7 mouse cellular contexts compared by ENCODE assay signal in genomic region chr1:90743941-90744386, GRCm38 (mm10).
A peak's percentile ranks its signal among the peaks of the same experiment; 100 is the strongest.
DNase-seq lines count a peak whose midpoint lies in the region; ATAC-seq and TF ChIP-seq lines count a peak whose summit lies in the region.

No protein-coding gene starts in this region.

- peak; percentile 60 for DNase-seq in adrenal gland, postnatal 14 days
- no peak for DNase-seq in heart, embryonic 10.5 days (ENCODE audit: low spot score)
- peak; percentile 66 for DNase-seq in kidney, adult 2 months
- peak; percentile 35 for DNase-seq in urinary bladder, adult 2 months (ENCODE audit: low spot score)

- 10% methylated on average over 14 of the region's 14 CpGs for WGBS in embryonic facial prominence, embryonic 13.5 days
- WGBS in heart, embryonic 10.5 days = 23% methylated on average over 14 of the region's 14 CpGs
- WGBS in kidney, adult 2 months = 4% methylated on average over 14 of the region's 14 CpGs
- 2% methylated on average over 14 of the region's 14 CpGs for WGBS in limb, embryonic 12.5 days
- 2% methylated on average over 14 of the region's 14 CpGs for WGBS in neural tube, embryonic 14.5 days

- peak overlapping the region; percentile 56 for H3K4me2 ChIP-seq in embryonic facial prominence, embryonic 13.5 days
- peak overlapping the region; percentile 57 for H3K4me2 ChIP-seq in limb, embryonic 12.5 days
- H3K4me2 ChIP-seq in neural tube, embryonic 14.5 days (ENCODE audit: low read depth, low read length) = peak overlapping the region; percentile 48

- no peak for TF ChIP-seq POLR2A in kidney, adult 2 months (IDR thresholded peaks at IDR 0.05; ENCODE audit: low read depth, low read length)

- peaks cover 46% of the 10 kb centered on the region for H3K4me1 ChIP-seq in embryonic facial prominence, embryonic 13.5 days
- peaks cover 10% of the 10 kb centered on the region for H3K4me1 ChIP-seq in heart, embryonic 10.5 days
- H3K4me1 ChIP-seq in kidney, adult 2 months (ENCODE audit: control insufficient read depth, insufficient read depth, low read length) = no peaks in the 10 kb centered on the region
- peaks cover 30% of the 10 kb centered on the region for H3K4me1 ChIP-seq in limb, embryonic 12.5 days (replicated peaks)
- 0 out of 2 replicates have a peak, but pooled peaks cover 4% of the 10 kb centered on the region for H3K4me1 ChIP-seq in neural tube, embryonic 14.5 days (ENCODE audit: control insufficient read depth, insufficient read depth, low read length)

- no peaks in the 10 kb centered on the region for H3K36me3 ChIP-seq in embryonic facial prominence, embryonic 13.5 days
- H3K36me3 ChIP-seq in heart, embryonic 10.5 days = no peaks in the 10 kb centered on the region
- no peaks in the 10 kb centered on the region for H3K36me3 ChIP-seq in kidney, adult 2 months (ENCODE audit: control insufficient read depth, insufficient read depth, low read length)
- no peaks in the 10 kb centered on the region for H3K36me3 ChIP-seq in limb, embryonic 12.5 days
- no peaks in the 10 kb centered on the region for H3K36me3 ChIP-seq in neural tube, embryonic 14.5 days (ENCODE audit: control insufficient read depth, insufficient read depth, low read length)

- ATAC-seq in embryonic facial prominence, embryonic 13.5 days (ENCODE audit: insufficient number of reproducible peaks, insufficient read depth, low FRiP score, low TSS enrichment, low read depth) = peak; percentile 48; the same call in 1 of the 2 replicates
- peak; percentile 56 for ATAC-seq in limb, embryonic 12.5 days (ENCODE audit: insufficient number of reproducible peaks, insufficient read depth, low FRiP score, low TSS enrichment, low read depth)
- ATAC-seq in neural tube, embryonic 14.5 days (ENCODE audit: low read depth) = peak; percentile 91

- H3K27me3 ChIP-seq in embryonic facial prominence, embryonic 13.5 days = no peaks in the 10 kb centered on the region
- no peaks in the 10 kb centered on the region for H3K27me3 ChIP-seq in heart, embryonic 10.5 days (ENCODE audit: insufficient read depth, poor library complexity, severe bottlenecking)
- no peaks in the 10 kb centered on the region for H3K27me3 ChIP-seq in kidney, adult 2 months (replicated peaks; ENCODE audit: control insufficient read depth, insufficient read depth, low read length)
- H3K27me3 ChIP-seq in limb, embryonic 12.5 days = 0 out of 2 replicates have a peak, but pooled peaks cover 5% of the 10 kb centered on the region
- H3K27me3 ChIP-seq in neural tube, embryonic 14.5 days (ENCODE audit: control insufficient read depth, insufficient read depth, low read length) = no peaks in the 10 kb centered on the region

- peak overlapping the region; percentile 80 for H3K27ac ChIP-seq in embryonic facial prominence, embryonic 13.5 days
- peak overlapping the region; percentile 79 for H3K27ac ChIP-seq in heart, embryonic 10.5 days
- no peak overlapping the region for H3K27ac ChIP-seq in kidney, adult 2 months (ENCODE audit: insufficient read depth, low read depth, low read length)
- peak overlapping the region; percentile 78 for H3K27ac ChIP-seq in limb, embryonic 12.5 days
- peak overlapping the region; percentile 76 for H3K27ac ChIP-seq in neural tube, embryonic 14.5 days (ENCODE audit: low read depth, low read length)

- peak overlapping the region; percentile 62 for H3K9ac ChIP-seq in embryonic facial prominence, embryonic 13.5 days
- peak overlapping the region; percentile 57 for H3K9ac ChIP-seq in limb, embryonic 12.5 days (replicated peaks)
- peak overlapping the region; percentile 43 for H3K9ac ChIP-seq in neural tube, embryonic 14.5 days (replicated peaks; ENCODE audit: low read depth, low read length)

- no peak for TF ChIP-seq CTCF in kidney, adult 2 months (conservative IDR thresholded peaks at IDR 0.05; ENCODE audit: insufficient read depth, insufficient read length, low read depth, low read length)

- H3K4me3 ChIP-seq in embryonic facial prominence, embryonic 13.5 days = peak overlapping the region; percentile 27; the same call in 1 of the 2 replicates
- peak overlapping the region; percentile 36 for H3K4me3 ChIP-seq in heart, embryonic 10.5 days
- no peak overlapping the region for H3K4me3 ChIP-seq in kidney, adult 2 months (ENCODE audit: insufficient read depth, low read depth, low read length)
- peak overlapping the region; percentile 30 for H3K4me3 ChIP-seq in limb, embryonic 12.5 days (replicated peaks)
- peak overlapping the region; percentile 24 for H3K4me3 ChIP-seq in neural tube, embryonic 14.5 days (ENCODE audit: low read depth, low read length)

- H3K9me3 ChIP-seq in embryonic facial prominence, embryonic 13.5 days = no peaks in the 10 kb centered on the region
- no peaks in the 10 kb centered on the region for H3K9me3 ChIP-seq in heart, embryonic 10.5 days
- no peaks in the 10 kb centered on the region for H3K9me3 ChIP-seq in limb, embryonic 12.5 days
- H3K9me3 ChIP-seq in neural tube, embryonic 14.5 days (ENCODE audit: control insufficient read depth, low read length) = no peaks in the 10 kb centered on the region
